Mouse (Mus musculus): ENCODE results near the gene Aox2. TPM values are rescaled to one million over a fixed set of nuclear protein-coding genes. Genes with fewer than 3 reads are reported as not detected.

Aox2 gene
- total RNA-seq, 1 experiment, result 0.04 TPM

GRCm38 (mm10) chr1:58237527-58238299 is 40.4 kb upstream of the Aox2 start:
- Histone ChIP-seq H3K9ac (ENCODE audit: insufficient read depth, low read depth, low read length, poor library complexity, severe bottlenecking) (no peak overlapping the region), H3K9me3 (ENCODE audit: control insufficient read depth, insufficient read depth, low read depth, low read length) (no peaks in the 10 kb centered on the region), H3K4me3 (ENCODE audit: insufficient read depth in 1 of 2, low read depth in 1 of 2, low read length in 2 of 2, poor library complexity in 1 of 2, severe bottlenecking in 1 of 2) (no peak overlapping the region), H3K36me3 (ENCODE audit: control insufficient read depth, insufficient read depth, low read length, poor library complexity, severe bottlenecking) (no peaks in the 10 kb centered on the region), H3K27ac (ENCODE audit: insufficient read depth, low read depth, low read length, poor library complexity, severe bottlenecking) (no peak overlapping the region), H3K4me1 (ENCODE audit: control insufficient read depth in 2 of 2, insufficient read depth in 2 of 2, low read length in 2 of 2, poor library complexity in 1 of 2) (peaks cover 0 to 2% of the 10 kb centered on the region in 2 experiments; a peak in 1 of 4 replicates)
- TF ChIP-seq HCFC1 (IDR thresholded peaks at IDR 0.05; ENCODE audit: borderline replicate concordance, insufficient read depth, low read length), result no peak
- TF ChIP-seq ZNF384 (IDR thresholded peaks at IDR 0.05; ENCODE audit: low read depth, low read length), result no peak
- TF ChIP-seq ZC3H11A (IDR thresholded peaks at IDR 0.05; ENCODE audit: borderline replicate concordance, low read depth, low read length), result no peak
- no peak for TF ChIP-seq MAFK (IDR thresholded peaks at IDR 0.05; ENCODE audit: insufficient read depth, low read depth, low read length)
- no peak for TF ChIP-seq CHD2 (IDR thresholded peaks at IDR 0.05; ENCODE audit: low read depth, low read length)
- in situ Hi-C loops (cut with MboI; ENCODE audit: low sequenced_read_pairs in 2 of 2, unreplicated experiment in 2 of 2), result no loop called here
- DNase-seq (ENCODE audit: low read depth, low spot score), result no peak

DNA sequence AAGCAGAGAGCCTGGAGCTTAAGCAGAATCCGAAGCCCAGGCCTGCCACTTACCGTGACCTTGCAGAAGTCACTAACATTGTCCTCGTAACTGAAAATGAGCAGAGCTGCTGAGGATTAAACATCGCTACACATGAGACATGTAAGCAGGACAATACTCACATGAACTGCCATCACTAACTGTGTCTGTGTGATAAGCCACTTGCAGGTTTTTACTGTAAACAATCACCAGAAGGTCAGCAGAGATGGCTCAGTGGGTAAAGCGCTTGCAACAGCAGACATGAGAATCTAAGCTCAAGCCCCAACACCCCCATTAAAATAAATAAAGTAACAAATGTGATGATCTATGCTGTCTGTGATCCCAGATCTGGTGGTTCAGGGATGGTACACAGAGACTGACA is 39.7 kb upstream of the Aox2 start:
- H3K27ac ChIP-seq (ENCODE audit: insufficient read depth, low read depth, low read length, poor library complexity, severe bottlenecking), result no peak overlapping the region
- in situ Hi-C loops (cut with MboI; ENCODE audit: low sequenced_read_pairs in 2 of 2, unreplicated experiment in 2 of 2), result no loop called here
- peaks cover 0 to 2% of the 10 kb centered on the region in 2 experiments; a peak in 1 of 4 replicates for H3K4me1 ChIP-seq (ENCODE audit: control insufficient read depth in 2 of 2, insufficient read depth in 2 of 2, low read length in 2 of 2, poor library complexity in 1 of 2)
- H3K9ac ChIP-seq (ENCODE audit: insufficient read depth, low read depth, low read length, poor library complexity, severe bottlenecking), result no peak overlapping the region
- no peak overlapping the region for H3K4me3 ChIP-seq (ENCODE audit: insufficient read depth in 1 of 2, low read depth in 1 of 2, low read length in 2 of 2, poor library complexity in 1 of 2, severe bottlenecking in 1 of 2)
- TF ChIP-seq ZC3H11A (IDR thresholded peaks at IDR 0.05; ENCODE audit: borderline replicate concordance, low read depth, low read length) (no peak), CHD2 (IDR thresholded peaks at IDR 0.05; ENCODE audit: low read depth, low read length) (no peak), HCFC1 (IDR thresholded peaks at IDR 0.05; ENCODE audit: borderline replicate concordance, insufficient read depth, low read length) (no peak), MAFK (IDR thresholded peaks at IDR 0.05; ENCODE audit: insufficient read depth, low read depth, low read length) (no peak), ZNF384 (IDR thresholded peaks at IDR 0.05; ENCODE audit: low read depth, low read length) (no peak)
- H3K9me3 ChIP-seq (ENCODE audit: control insufficient read depth, insufficient read depth, low read depth, low read length), result no peaks in the 10 kb centered on the region
- no peaks in the 10 kb centered on the region for H3K36me3 ChIP-seq (ENCODE audit: control insufficient read depth, insufficient read depth, low read length, poor library complexity, severe bottlenecking)
- no peak for DNase-seq (ENCODE audit: low read depth, low spot score)

GRCm38 (mm10) chr1:58238961-58239360 is 39.2 kb upstream of the Aox2 start:
- no peak for TF ChIP-seq CHD2 (IDR thresholded peaks at IDR 0.05; ENCODE audit: low read depth, low read length)
- no peak for TF ChIP-seq ZC3H11A (IDR thresholded peaks at IDR 0.05; ENCODE audit: borderline replicate concordance, low read depth, low read length)
- no peak for TF ChIP-seq MAFK (IDR thresholded peaks at IDR 0.05; ENCODE audit: insufficient read depth, low read depth, low read length)
- TF ChIP-seq ZNF384 (IDR thresholded peaks at IDR 0.05; ENCODE audit: low read depth, low read length), result no peak
- TF ChIP-seq HCFC1 (IDR thresholded peaks at IDR 0.05; ENCODE audit: borderline replicate concordance, insufficient read depth, low read length), result no peak
- H3K4me1 ChIP-seq (ENCODE audit: control insufficient read depth in 2 of 2, insufficient read depth in 2 of 2, low read length in 2 of 2, poor library complexity in 1 of 2), result peaks cover 0 to 2% of the 10 kb centered on the region in 2 experiments; a peak in 1 of 4 replicates
- no peaks in the 10 kb centered on the region for H3K9me3 ChIP-seq (ENCODE audit: control insufficient read depth, insufficient read depth, low read depth, low read length)
- no peaks in the 10 kb centered on the region for H3K36me3 ChIP-seq (ENCODE audit: control insufficient read depth, insufficient read depth, low read length, poor library complexity, severe bottlenecking)
- no peak overlapping the region for H3K27ac ChIP-seq (ENCODE audit: insufficient read depth, low read depth, low read length, poor library complexity, severe bottlenecking)
- in situ Hi-C loops (cut with MboI; ENCODE audit: low sequenced_read_pairs in 2 of 2, unreplicated experiment in 2 of 2), result no loop called here
- no peak overlapping the region for H3K4me3 ChIP-seq (ENCODE audit: insufficient read depth in 1 of 2, low read depth in 1 of 2, low read length in 2 of 2, poor library complexity in 1 of 2, severe bottlenecking in 1 of 2)
- no peak for DNase-seq (ENCODE audit: low read depth, low spot score)
- H3K9ac ChIP-seq (ENCODE audit: insufficient read depth, low read depth, low read length, poor library complexity, severe bottlenecking), result no peak overlapping the region

DNA sequence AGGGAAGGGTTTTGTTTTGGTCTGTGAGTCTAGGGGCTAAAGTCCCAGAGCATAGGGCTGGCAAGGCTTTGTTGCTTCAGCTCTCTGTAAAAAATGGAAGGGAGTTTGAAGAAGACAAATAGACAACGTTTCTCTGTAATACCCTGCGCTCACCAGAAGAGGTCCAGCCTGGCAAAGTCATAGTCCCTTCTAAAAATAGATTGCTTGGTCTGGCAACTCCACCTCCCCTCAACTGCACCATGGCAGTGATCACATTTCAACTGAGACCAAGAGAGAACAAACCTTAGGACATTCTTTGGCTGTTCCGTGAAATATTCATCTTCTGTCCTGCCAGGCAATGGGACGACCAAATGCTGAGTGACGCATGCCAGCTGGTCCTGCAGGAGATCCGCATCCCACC is 37.8 kb upstream of the Aox2 start:
- Histone ChIP-seq H3K4me3 (ENCODE audit: insufficient read depth in 1 of 2, low read depth in 1 of 2, low read length in 2 of 2, poor library complexity in 1 of 2, severe bottlenecking in 1 of 2) (no peak overlapping the region), H3K9ac (ENCODE audit: insufficient read depth, low read depth, low read length, poor library complexity, severe bottlenecking) (no peak overlapping the region), H3K36me3 (ENCODE audit: control insufficient read depth, insufficient read depth, low read length, poor library complexity, severe bottlenecking) (no peaks in the 10 kb centered on the region), H3K27ac (ENCODE audit: insufficient read depth, low read depth, low read length, poor library complexity, severe bottlenecking) (no peak overlapping the region), H3K4me1 (ENCODE audit: control insufficient read depth in 2 of 2, insufficient read depth in 2 of 2, low read length in 2 of 2, poor library complexity in 1 of 2) (peaks cover 0 to 2% of the 10 kb centered on the region in 2 experiments; a peak in 1 of 4 replicates), H3K9me3 (ENCODE audit: control insufficient read depth, insufficient read depth, low read depth, low read length) (no peaks in the 10 kb centered on the region)
- no peak for DNase-seq (ENCODE audit: low read depth, low spot score)
- TF ChIP-seq CHD2 (IDR thresholded peaks at IDR 0.05; ENCODE audit: low read depth, low read length), result no peak
- TF ChIP-seq HCFC1 (IDR thresholded peaks at IDR 0.05; ENCODE audit: borderline replicate concordance, insufficient read depth, low read length), result no peak
- no peak for TF ChIP-seq ZC3H11A (IDR thresholded peaks at IDR 0.05; ENCODE audit: borderline replicate concordance, low read depth, low read length)
- TF ChIP-seq MAFK (IDR thresholded peaks at IDR 0.05; ENCODE audit: insufficient read depth, low read depth, low read length), result no peak
- TF ChIP-seq ZNF384 (IDR thresholded peaks at IDR 0.05; ENCODE audit: low read depth, low read length), result no peak
- in situ Hi-C loops (cut with MboI; ENCODE audit: low sequenced_read_pairs in 2 of 2, unreplicated experiment in 2 of 2), result no loop called here
